Mouse (Mus musculus): ENCODE data around the gene Ecel1. TPM values are rescaled to one million over a fixed set of nuclear protein-coding genes. Genes with fewer than 3 reads are reported as not detected.
A peak's percentile ranks its signal among the peaks of the same experiment; 100 is the strongest.

The Ecel1 gene
- polyA plus RNA-seq, 1 experiment from 2014 or later: 18.4 TPM

- H3K27ac ChIP-seq (ENCODE audit: low read depth, low read length): no peak overlapping the region
- no peaks in the 10 kb centered on the region for H3K4me1 ChIP-seq (ENCODE audit: control insufficient read depth, insufficient read depth, low read length)
- DNase-seq (ENCODE audit: low spot score): no peak
- WGBS: 90% methylated on average over 4 of the region's 4 CpGs
- no peaks in the 10 kb centered on the region for H3K9me3 ChIP-seq (replicated peaks; ENCODE audit: control insufficient read depth, low read length)
- no peak overlapping the region for H3K4me2 ChIP-seq (ENCODE audit: low read length)
- ATAC-seq: no peak
- no peak overlapping the region for H3K4me3 ChIP-seq (ENCODE audit: low read depth, low read length)
- H3K9ac ChIP-seq (ENCODE audit: low read length): no peak overlapping the region
- no peaks in the 10 kb centered on the region for H3K36me3 ChIP-seq (ENCODE audit: control insufficient read depth, insufficient read depth, low read length)
- H3K27me3 ChIP-seq (replicated peaks; ENCODE audit: control insufficient read depth, insufficient read depth, low read length): peaks cover 15% of the 10 kb centered on the region
Observed at GRCm38 (mm10) chr1:87131803-87132202, 24.5 kb downstream of the Ecel1 start.

DNA sequence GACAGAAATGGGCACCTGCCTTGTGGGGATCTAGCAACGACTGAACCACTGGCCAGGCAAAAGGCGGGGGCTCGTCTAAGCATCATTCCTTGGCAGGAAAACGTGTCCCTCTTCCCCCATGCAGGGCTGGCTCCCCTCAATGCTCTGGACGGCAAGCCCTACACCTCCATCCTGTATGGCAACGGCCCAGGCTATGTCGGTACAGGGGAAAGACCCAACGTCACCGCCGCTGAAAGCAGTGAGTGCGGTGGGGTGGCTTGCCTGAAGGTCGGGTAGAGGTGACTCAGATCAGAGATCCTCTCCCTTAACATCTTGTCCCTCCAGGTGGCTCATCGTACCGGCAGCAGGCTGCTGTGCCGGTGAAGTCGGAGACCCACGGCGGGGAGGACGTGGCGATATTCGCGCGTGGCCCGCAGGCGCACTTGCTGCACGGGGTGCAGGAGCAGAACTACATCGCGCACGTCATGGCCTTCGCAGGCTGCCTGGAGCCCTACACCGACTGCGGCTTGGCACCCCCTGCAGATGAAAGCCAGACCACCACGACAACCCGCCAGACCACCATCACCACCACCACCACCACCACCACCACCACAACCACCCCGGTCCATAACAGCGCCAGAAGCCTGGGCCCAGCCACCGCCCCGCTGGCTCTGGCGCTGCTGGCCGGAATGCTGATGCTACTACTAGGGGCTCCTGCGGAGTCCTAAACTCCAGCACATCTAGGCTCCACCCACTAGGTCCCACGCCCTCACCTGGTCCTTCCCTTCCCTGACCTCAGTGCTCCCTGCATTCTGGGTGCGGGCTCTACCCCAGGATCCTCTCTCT lies 28.9 kb downstream of the Ecel1 start:
- ATAC-seq: no peak
- Histone ChIP-seq H3K27me3 (replicated peaks; ENCODE audit: control insufficient read depth, insufficient read depth, low read length) (peaks cover 19% of the 10 kb centered on the region), H3K27ac (ENCODE audit: low read depth, low read length) (no peak overlapping the region), H3K36me3 (ENCODE audit: control insufficient read depth, insufficient read depth, low read length) (no peaks in the 10 kb centered on the region), H3K4me1 (ENCODE audit: control insufficient read depth, insufficient read depth, low read length) (no peaks in the 10 kb centered on the region), H3K4me3 (ENCODE audit: low read depth, low read length) (0 out of 2 replicates have a peak overlapping the region, but pooled peaks have one; percentile 10), H3K4me2 (ENCODE audit: low read length) (peak overlapping the region; percentile 33; the same call in 1 of the 2 replicates), H3K9ac (ENCODE audit: low read length) (no peak overlapping the region), H3K9me3 (replicated peaks; ENCODE audit: control insufficient read depth, low read length) (no peaks in the 10 kb centered on the region)
- WGBS: 13% methylated on average over 43 of the region's 43 CpGs
- no peak for DNase-seq (ENCODE audit: low spot score)

GRCm38 (mm10) chr1:87124673-87125072 lies 31.6 kb downstream of the Ecel1 start, which contains the start of gene Akp3:
Gene Akp3 (plus strand): TSS chr1:87124973.
- Histone ChIP-seq H3K27ac (ENCODE audit: low read depth, low read length) (no peak within 1 kb of the TSS), H3K9me3 (replicated peaks; ENCODE audit: control insufficient read depth, low read length) (no peaks in the 10 kb centered on the region), H3K27me3 (replicated peaks; ENCODE audit: control insufficient read depth, insufficient read depth, low read length) (peaks cover 19% of the 10 kb centered on the region), H3K4me2 (ENCODE audit: low read length) (no peak within 1 kb of the TSS), H3K4me3 (ENCODE audit: low read depth, low read length) (no peak within 1 kb of the TSS), H3K36me3 (ENCODE audit: control insufficient read depth, insufficient read depth, low read length) (no peaks in the 10 kb centered on the region), H3K4me1 (ENCODE audit: control insufficient read depth, insufficient read depth, low read length) (no peaks in the 10 kb centered on the region), H3K9ac (ENCODE audit: low read length) (no peak within 1 kb of the TSS)
- 70% methylated on average over 6 of the region's 6 CpGs for WGBS
- DNase-seq (ENCODE audit: low spot score): no peak
- ATAC-seq: no peak

- no peaks in the 10 kb centered on the region for H3K27me3 ChIP-seq (replicated peaks; ENCODE audit: control insufficient read depth, insufficient read depth, low read length)
- 80% methylated on average over 1 of the region's 1 CpGs for WGBS
- ATAC-seq: no peak
Observed at GRCm38 (mm10) chr1:87114784-87115183, 41.5 kb downstream of the Ecel1 start.

DNA sequence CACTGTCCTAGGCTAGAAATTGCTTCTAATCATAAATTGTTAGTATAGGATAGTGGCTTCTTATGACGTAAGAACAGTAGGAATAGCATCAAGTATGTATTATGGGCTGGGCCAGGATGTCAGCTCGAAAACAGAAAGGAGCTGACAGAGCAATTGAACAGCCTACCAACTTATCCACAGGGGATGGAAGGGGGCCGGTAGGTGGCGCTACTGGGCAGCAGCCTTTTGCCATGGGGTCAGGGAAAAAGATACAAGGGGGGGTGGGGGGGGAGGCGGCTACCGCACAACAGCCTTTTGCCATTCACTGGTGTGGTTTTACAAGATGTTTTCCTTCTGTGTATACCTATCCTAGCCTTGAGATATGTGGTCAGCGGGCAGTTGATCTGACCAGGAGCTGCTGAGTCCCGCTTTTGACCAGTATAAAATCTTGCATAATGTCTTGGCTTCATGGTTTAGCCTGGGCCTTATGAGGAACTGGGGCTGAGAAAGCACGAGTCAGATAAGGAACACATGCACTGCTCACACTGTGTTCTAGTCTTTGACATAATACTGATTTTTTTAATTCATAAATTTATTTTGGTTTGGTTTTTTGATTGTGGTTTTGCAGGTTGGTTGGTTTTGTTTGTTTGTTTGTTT lies 44.5 kb downstream of the Ecel1 start:
- 45% methylated on average over 9 of the region's 9 CpGs for WGBS
- DNase-seq (ENCODE audit: low spot score): no peak
- Histone ChIP-seq H3K27ac (ENCODE audit: low read depth, low read length) (no peak overlapping the region), H3K9ac (ENCODE audit: low read length) (no peak overlapping the region), H3K9me3 (replicated peaks; ENCODE audit: control insufficient read depth, low read length) (no peaks in the 10 kb centered on the region), H3K4me1 (ENCODE audit: control insufficient read depth, insufficient read depth, low read length) (no peaks in the 10 kb centered on the region), H3K4me2 (ENCODE audit: low read length) (no peak overlapping the region), H3K36me3 (ENCODE audit: control insufficient read depth, insufficient read depth, low read length) (no peaks in the 10 kb centered on the region), H3K4me3 (ENCODE audit: low read depth, low read length) (no peak overlapping the region), H3K27me3 (replicated peaks; ENCODE audit: control insufficient read depth, insufficient read depth, low read length) (no peaks in the 10 kb centered on the region)
- no peak for ATAC-seq

More at GRCm38 (mm10) chr1:87114784-87115183, 41.5 kb downstream of the Ecel1 start:
- Histone ChIP-seq H3K9ac (ENCODE audit: low read length) (no peak overlapping the region), H3K4me3 (ENCODE audit: low read depth, low read length) (no peak overlapping the region), H3K4me2 (ENCODE audit: low read length) (no peak overlapping the region), H3K27ac (ENCODE audit: low read depth, low read length) (no peak overlapping the region), H3K9me3 (replicated peaks; ENCODE audit: control insufficient read depth, low read length) (no peaks in the 10 kb centered on the region), H3K4me1 (ENCODE audit: control insufficient read depth, insufficient read depth, low read length) (no peaks in the 10 kb centered on the region), H3K36me3 (ENCODE audit: control insufficient read depth, insufficient read depth, low read length) (no peaks in the 10 kb centered on the region)
- no peak for DNase-seq (ENCODE audit: low spot score)

- H3K9me3 ChIP-seq (replicated peaks; ENCODE audit: control insufficient read depth, low read length): no peaks in the 10 kb centered on the region
- no peak for DNase-seq (ENCODE audit: low spot score)
- 90% methylated on average over 4 of the region's 4 CpGs for WGBS
Observed at GRCm38 (mm10) chr1:87108564-87108963, 47.8 kb downstream of the Ecel1 start.

GRCm38 (mm10) chr1:87106536-87106935 lies 49.8 kb downstream of the Ecel1 start:
- 79% methylated on average over 8 of the region's 8 CpGs for WGBS
- Histone ChIP-seq H3K36me3 (ENCODE audit: control insufficient read depth, insufficient read depth, low read length) (no peaks in the 10 kb centered on the region), H3K4me2 (ENCODE audit: low read length) (no peak overlapping the region), H3K4me3 (ENCODE audit: low read depth, low read length) (no peak overlapping the region), H3K4me1 (ENCODE audit: control insufficient read depth, insufficient read depth, low read length) (no peaks in the 10 kb centered on the region), H3K9ac (ENCODE audit: low read length) (no peak overlapping the region), H3K27me3 (replicated peaks; ENCODE audit: control insufficient read depth, insufficient read depth, low read length) (no peaks in the 10 kb centered on the region), H3K9me3 (replicated peaks; ENCODE audit: control insufficient read depth, low read length) (no peaks in the 10 kb centered on the region), H3K27ac (ENCODE audit: low read depth, low read length) (no peak overlapping the region)
- ATAC-seq: no peak
- DNase-seq (ENCODE audit: low spot score): no peak

More at GRCm38 (mm10) chr1:87108564-87108963, 47.8 kb downstream of the Ecel1 start:
- H3K9ac ChIP-seq (ENCODE audit: low read length): no peak overlapping the region
- no peak overlapping the region for H3K4me3 ChIP-seq (ENCODE audit: low read depth, low read length)
- H3K27me3 ChIP-seq (replicated peaks; ENCODE audit: control insufficient read depth, insufficient read depth, low read length): no peaks in the 10 kb centered on the region
- ATAC-seq: no peak
- H3K36me3 ChIP-seq (ENCODE audit: control insufficient read depth, insufficient read depth, low read length): no peaks in the 10 kb centered on the region
- no peak overlapping the region for H3K27ac ChIP-seq (ENCODE audit: low read depth, low read length)
- no peak overlapping the region for H3K4me2 ChIP-seq (ENCODE audit: low read length)
- no peaks in the 10 kb centered on the region for H3K4me1 ChIP-seq (ENCODE audit: control insufficient read depth, insufficient read depth, low read length)

DNA sequence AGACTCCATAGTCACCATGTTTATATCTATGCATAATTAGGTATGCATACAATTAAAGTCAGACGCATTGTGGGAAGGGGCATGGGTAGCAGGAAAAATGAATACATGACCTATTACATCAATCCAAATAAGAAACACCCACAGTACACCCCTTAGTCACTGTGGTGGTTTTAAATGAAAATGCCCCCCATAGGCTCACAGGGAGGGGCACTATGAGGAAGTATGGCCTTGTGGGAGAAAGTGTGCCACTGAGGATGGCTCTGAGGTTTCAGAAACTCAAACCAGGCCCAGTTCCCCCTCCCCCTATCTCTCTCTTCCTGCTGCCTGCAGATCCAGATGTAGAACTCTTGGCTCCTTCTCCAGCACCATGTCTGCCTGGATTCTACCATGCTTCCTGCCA lies 52.4 kb downstream of the Ecel1 start:
- Histone ChIP-seq H3K9me3 (replicated peaks; ENCODE audit: control insufficient read depth, low read length) (no peaks in the 10 kb centered on the region), H3K4me3 (ENCODE audit: low read depth, low read length) (no peak overlapping the region), H3K27ac (ENCODE audit: low read depth, low read length) (no peak overlapping the region), H3K27me3 (replicated peaks; ENCODE audit: control insufficient read depth, insufficient read depth, low read length) (no peaks in the 10 kb centered on the region), H3K4me2 (ENCODE audit: low read length) (no peak overlapping the region), H3K4me1 (ENCODE audit: control insufficient read depth, insufficient read depth, low read length) (no peaks in the 10 kb centered on the region), H3K9ac (ENCODE audit: low read length) (no peak overlapping the region), H3K36me3 (ENCODE audit: control insufficient read depth, insufficient read depth, low read length) (no peaks in the 10 kb centered on the region)
- WGBS: 68% methylated on average over 1 of the region's 1 CpGs
- ATAC-seq: no peak
- DNase-seq (ENCODE audit: low spot score): no peak

- H3K27me3 ChIP-seq (replicated peaks; ENCODE audit: control insufficient read depth, insufficient read depth, low read length): no peaks in the 10 kb centered on the region
- no peak overlapping the region for H3K9ac ChIP-seq (ENCODE audit: low read length)
- no peaks in the 10 kb centered on the region for H3K4me1 ChIP-seq (ENCODE audit: control insufficient read depth, insufficient read depth, low read length)
- no peak overlapping the region for H3K4me3 ChIP-seq (ENCODE audit: low read depth, low read length)
- 94% methylated on average over 3 of the region's 3 CpGs for WGBS
- ATAC-seq (no peak), DNase-seq (ENCODE audit: low spot score) (no peak)
- H3K36me3 ChIP-seq (ENCODE audit: control insufficient read depth, insufficient read depth, low read length): no peaks in the 10 kb centered on the region
- no peak overlapping the region for H3K27ac ChIP-seq (ENCODE audit: low read depth, low read length)
- no peak overlapping the region for H3K4me2 ChIP-seq (ENCODE audit: low read length)
- H3K9me3 ChIP-seq (replicated peaks; ENCODE audit: control insufficient read depth, low read length): no peaks in the 10 kb centered on the region
Observed at GRCm38 (mm10) chr1:87102114-87102513, 54.2 kb downstream of the Ecel1 start.

Data from forebrain, embryonic 14.5 days (tissue).